In genomic region chr7:18402527-18403237, GRCm38 (mm10) we compare ENCODE assay signal across 13 mouse cellular contexts. TPM values are rescaled to one million over a fixed set of nuclear protein-coding genes. Genes with fewer than 3 reads are reported as not detected.
DNase-seq lines count a peak whose midpoint lies in the region; ATAC-seq lines count a peak whose summit lies in the region.
"Had no signal": no experiment of that assay in that cellular context is flagged by ENCODE, and none has a peak within 500 bp of the region (broad histone marks: within the 10 kb centered on the region; RNA-seq: fewer than 3 reads in every experiment).

No protein-coding gene starts in this region.

- H3K27me3 ChIP-seq in hindbrain, embryonic 11.5 days (ENCODE audit: control insufficient read depth, insufficient read depth, low read length), result no peaks in the 10 kb centered on the region
- no peaks in the 10 kb centered on the region for H3K27me3 ChIP-seq in midbrain, embryonic 14.5 days (ENCODE audit: control insufficient read depth, insufficient read depth, low read length)
- H3K27me3 ChIP-seq: liver, embryonic 15.5 days had no signal

- peak; percentile 71 for ATAC-seq in hindbrain, embryonic 11.5 days (ENCODE audit: low FRiP score)
- peak; percentile 50 for ATAC-seq in midbrain, embryonic 14.5 days (ENCODE audit: low FRiP score, low TSS enrichment)
- ATAC-seq: activated CD4-positive, CD25-positive, alpha-beta regulatory T cell, adult 4 months; CD4-positive, CD25-positive, alpha-beta regulatory T cell, adult 4 months had no signal

- intact Hi-C loops in heart, postnatal 10 days (cut with DNase I), result no loop called here

- H3K9ac ChIP-seq in hindbrain, embryonic 11.5 days (ENCODE audit: low read depth, low read length), result no peak overlapping the region
- no peak overlapping the region for H3K9ac ChIP-seq in midbrain, embryonic 14.5 days (replicated peaks; ENCODE audit: low read length)
- H3K9ac ChIP-seq: liver, embryonic 15.5 days had no signal

- H3K4me1 ChIP-seq in hindbrain, embryonic 11.5 days (replicated peaks; ENCODE audit: control insufficient read depth, insufficient read depth, low read length), result no peaks in the 10 kb centered on the region
- H3K4me1 ChIP-seq in midbrain, embryonic 14.5 days (ENCODE audit: control insufficient read depth, insufficient read depth, low read length), result no peaks in the 10 kb centered on the region
- H3K4me1 ChIP-seq: liver, embryonic 15.5 days had no signal

- H3K4me3 ChIP-seq in hindbrain, embryonic 11.5 days (ENCODE audit: low read depth, low read length), result no peak overlapping the region
- peak overlapping the region; percentile 22 for H3K4me3 ChIP-seq in midbrain, embryonic 14.5 days (replicated peaks; ENCODE audit: low read depth, low read length)
- H3K4me3 ChIP-seq: liver, embryonic 15.5 days had no signal

- 38% methylated on average over 19 of the region's 35 CpGs for WGBS in hindbrain, embryonic 11.5 days
- 37% methylated on average over 34 of the region's 35 CpGs for WGBS in midbrain, embryonic 14.5 days

- peak; percentile 6 to 29 for DNase-seq in heart, adult 18-20 months
- DNase-seq in heart, postnatal 10 days, result no peak
- DNase-seq in embryo, embryonic 11 days, result peak; percentile 24
- peak; percentile 19 for DNase-seq in hindbrain, embryonic 11.5 days (ENCODE audit: low spot score)
- DNase-seq in midbrain, embryonic 14.5 days, result peak; percentile 41
- DNase-seq in thymus, postnatal 36 days, result no peak
- DNase-seq in urinary bladder, postnatal 36 days (ENCODE audit: low spot score in 2 of 2), result no peak
- DNase-seq in cerebellum, postnatal 4 days (ENCODE audit: low spot score in 2 of 2), result no peak
- DNase-seq: heart, postnatal 36 days; right cerebral cortex, postnatal 14 days had no signal

- no peaks in the 10 kb centered on the region for H3K9me3 ChIP-seq in hindbrain, embryonic 11.5 days (ENCODE audit: control insufficient read depth, low read length)
- H3K9me3 ChIP-seq in midbrain, embryonic 14.5 days (ENCODE audit: control insufficient read depth, low read length), result peaks cover 13% of the 10 kb centered on the region
- H3K9me3 ChIP-seq: liver, embryonic 15.5 days had no signal

- no peaks in the 10 kb centered on the region for H3K36me3 ChIP-seq in hindbrain, embryonic 11.5 days (ENCODE audit: control insufficient read depth, insufficient read depth, low read length)
- no peaks in the 10 kb centered on the region for H3K36me3 ChIP-seq in midbrain, embryonic 14.5 days (ENCODE audit: control insufficient read depth, insufficient read depth, low read length)
- H3K36me3 ChIP-seq: liver, embryonic 15.5 days had no signal

- H3K4me2 ChIP-seq in hindbrain, embryonic 11.5 days (replicated peaks; ENCODE audit: low read depth, low read length), result no peak overlapping the region
- peak overlapping the region; percentile 10; the same call in 1 of the 2 replicates for H3K4me2 ChIP-seq in midbrain, embryonic 14.5 days (ENCODE audit: low read length)
- H3K4me2 ChIP-seq: liver, embryonic 15.5 days had no signal

- H3K27ac ChIP-seq in hindbrain, embryonic 11.5 days (ENCODE audit: low read depth, low read length), result no peak overlapping the region
- no peak overlapping the region for H3K27ac ChIP-seq in midbrain, embryonic 14.5 days (replicated peaks; ENCODE audit: low read depth, low read length)
- H3K27ac ChIP-seq: liver, embryonic 15.5 days had no signal

RNA-seq across cellular contexts. Expression of gene Psg28, which starts 29.2 kb away (rescaled TPM):
- total RNA-seq in heart, adult 18-20 months (2021), result not detected
- total RNA-seq in heart, postnatal 10 days (2021), result not detected
- polyA plus RNA-seq in hindbrain, embryonic 11.5 days (2014; fragmentation: Nextera tagmentation; extraction: Ambion mirVana), result not detected in 2 replicates
- polyA plus RNA-seq in midbrain, embryonic 14.5 days (2014; fragmentation: Nextera tagmentation; extraction: Ambion mirVana), result not detected in 2 replicates
- total RNA-seq: heart, postnatal 36 days had no signal
- polyA plus RNA-seq: activated CD4-positive, CD25-positive, alpha-beta regulatory T cell, adult 4 months; CD4-positive, CD25-positive, alpha-beta regulatory T cell, adult 4 months; liver, embryonic 15.5 days had no signal

RNA-seq across cellular contexts. Expression of gene Psg18, which starts 47.9 kb away (rescaled TPM):
- total RNA-seq in heart, adult 18-20 months (2021), result not detected
- total RNA-seq in heart, postnatal 10 days (2021), result not detected
- polyA plus RNA-seq in hindbrain, embryonic 11.5 days (2014; fragmentation: Nextera tagmentation; extraction: Ambion mirVana), result not detected in 2 replicates
- not detected in 2 replicates for polyA plus RNA-seq in midbrain, embryonic 14.5 days (2014; fragmentation: Nextera tagmentation; extraction: Ambion mirVana)
- total RNA-seq: heart, postnatal 36 days had no signal
- polyA plus RNA-seq: activated CD4-positive, CD25-positive, alpha-beta regulatory T cell, adult 4 months; CD4-positive, CD25-positive, alpha-beta regulatory T cell, adult 4 months; liver, embryonic 15.5 days had no signal

Comparison
In these comparisons a context has a peak if more than half of its experiments do, and no peak if none do; other contexts are left out.
1. DNase-seq: peak in heart, adult 18-20 months (2 of 2), embryo, embryonic 11 days (single experiment), hindbrain, embryonic 11.5 days (single experiment) and midbrain, embryonic 14.5 days (single experiment); none in heart, postnatal 10 days (0 of 2), thymus, postnatal 36 days (0 of 2), urinary bladder, postnatal 36 days (0 of 2) and cerebellum, postnatal 4 days (0 of 2).